Mouse (Mus musculus) testis, postnatal 10 days (tissue): ENCODE results near the gene Cacnb2.
A peak's percentile ranks its signal among the peaks of the same experiment; 100 is the strongest.

Experiments
- DNase-seq: peaks from one replicate; pipeline ENCODE4 v3.0.0; 2021; ENCODE audit warnings: low spot score

Gene Cacnb2

GRCm38 (mm10) chr2:14774857-14775495, 172.1 kb downstream of the Cacnb2 start:
- DNase-seq: no peak

GRCm38 (mm10) chr2:14787983-14788382, 185.1 kb downstream of the Cacnb2 start:
- no peak for DNase-seq

GRCm38 (mm10) chr2:14801446-14802046, 198.7 kb downstream of the Cacnb2 start:
- DNase-seq: no peak

GRCm38 (mm10) chr2:14807650-14808347, 204.9 kb downstream of the Cacnb2 start:
- no peak for DNase-seq

GRCm38 (mm10) chr2:14814977-14815376, 212.1 kb downstream of the Cacnb2 start:
- DNase-seq: no peak

GRCm38 (mm10) chr2:14818651-14819050, 215.8 kb downstream of the Cacnb2 start:
- no peak for DNase-seq

GRCm38 (mm10) chr2:14820946-14821345, 218.1 kb downstream of the Cacnb2 start:
- DNase-seq: no peak

- no peak for DNase-seq
Measured at GRCm38 (mm10) chr2:14823105-14823504, 220.2 kb downstream of the Cacnb2 start.

- no peak for DNase-seq
Measured at GRCm38 (mm10) chr2:14823816-14824348, 221.0 kb downstream of the Cacnb2 start.

GRCm38 (mm10) chr2:14825146-14825545, 222.3 kb downstream of the Cacnb2 start:
- no peak for DNase-seq

GRCm38 (mm10) chr2:14829451-14829850, 226.6 kb downstream of the Cacnb2 start:
- no peak for DNase-seq

- no peak for DNase-seq
Measured at GRCm38 (mm10) chr2:14831308-14831707, 228.4 kb downstream of the Cacnb2 start.

- DNase-seq: no peak
Measured at GRCm38 (mm10) chr2:14834700-14835317, 231.9 kb downstream of the Cacnb2 start.

GRCm38 (mm10) chr2:14841272-14841671, 238.4 kb downstream of the Cacnb2 start:
- DNase-seq: no peak

GRCm38 (mm10) chr2:14846727-14847126, 243.8 kb downstream of the Cacnb2 start:
- DNase-seq: no peak

- DNase-seq: no peak
Measured at GRCm38 (mm10) chr2:14847188-14847587, 244.3 kb downstream of the Cacnb2 start.

- DNase-seq: no peak
Measured at GRCm38 (mm10) chr2:14850831-14851230, 247.9 kb downstream of the Cacnb2 start.

- DNase-seq: peak; percentile 46
Measured at GRCm38 (mm10) chr2:14851383-14851782, 248.5 kb downstream of the Cacnb2 start.

GRCm38 (mm10) chr2:14854054-14854453, 251.2 kb downstream of the Cacnb2 start:
- DNase-seq: no peak

GRCm38 (mm10) chr2:14858301-14858700, 255.4 kb downstream of the Cacnb2 start:
- DNase-seq: no peak

- no peak for DNase-seq
Measured at GRCm38 (mm10) chr2:14860350-14860749, 257.5 kb downstream of the Cacnb2 start.

- no peak for DNase-seq
Measured at GRCm38 (mm10) chr2:14861613-14862012, 258.7 kb downstream of the Cacnb2 start.

GRCm38 (mm10) chr2:14862981-14863380, 260.1 kb downstream of the Cacnb2 start:
- DNase-seq: no peak
